Mouse (Mus musculus) embryonic fibroblast, embryonic 13.5 days (primary cell): Measurements from ENCODE around the gene Rnf19b.

ENCODE experiments used
- CTCF ChIP-seq: IDR thresholded peaks from 2 replicates; pipeline ENCODE4 v1.5.1; 2011; ENCODE audit warnings: mild to moderate bottlenecking, control low read depth, low read length, moderate library complexity, borderline replicate concordance; ENCODE audit not compliant: insufficient read depth
- POLR2A ChIP-seq: IDR thresholded peaks from 2 replicates; pipeline ENCODE4 v1.6.1; 2011; ENCODE audit warnings: low read depth, mild to moderate bottlenecking, control low read depth, low read length, moderate library complexity

DNA sequence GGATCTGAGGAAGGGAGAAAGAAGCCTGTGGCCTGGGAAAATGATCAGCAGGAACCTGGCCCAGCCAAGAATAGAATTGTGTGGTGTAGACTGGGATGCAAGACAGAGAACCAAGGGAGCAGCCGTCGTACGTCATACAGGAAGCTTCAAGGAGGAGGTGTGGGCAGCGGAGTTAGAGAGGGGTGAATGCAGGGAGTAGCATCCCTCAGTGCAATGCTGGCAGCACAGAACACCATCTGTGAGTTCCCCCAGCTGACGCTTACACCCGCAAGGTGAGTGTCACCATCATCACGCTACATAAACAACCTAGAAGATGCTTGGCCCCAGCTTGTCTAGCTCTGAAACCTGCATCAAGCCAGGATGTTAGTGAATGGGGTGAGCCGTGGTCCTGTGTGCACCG lies 38.3 kb upstream of the Rnf19b start:
- no peak for TF ChIP-seq POLR2A
- TF ChIP-seq CTCF, result no peak
